Mouse (Mus musculus) bone marrow macrophage, adult 2 months (primary cell): Measurements from ENCODE around the gene Nup210l.

ENCODE experiments used
- CTCF ChIP-seq: IDR thresholded peaks from 2 replicates; pipeline ENCODE4 v1.5.1; 2012; ENCODE audit warnings: low read depth, mild to moderate bottlenecking, low read length, moderate library complexity
- POLR2A ChIP-seq: IDR thresholded peaks from 2 replicates; pipeline ENCODE4 v1.6.1; 2012; ENCODE audit warnings: mild to moderate bottlenecking, low read depth, low read length, borderline replicate concordance

- no peak for TF ChIP-seq CTCF
- no peak for TF ChIP-seq POLR2A
These were observed 119.0 kb downstream of the Nup210l start for GRCm38 (mm10) chr3:90222941-90223340.
